Mouse (Mus musculus) erythroblast, embryonic 14.5 days (primary cell): ENCODE results near the gene Ppp2r2d.

Experiments used
- GATA1 ChIP-seq: IDR thresholded peaks from 2 replicates; pipeline ENCODE4 v1.6.1; 2012; ENCODE audit warnings: low read length, inconsistent platforms, mixed read lengths
- TAL1 ChIP-seq: IDR thresholded peaks from 3 replicates; pipeline ENCODE4 v1.6.1; 2012; ENCODE audit warnings: low read length, inconsistent platforms, mixed read lengths

DNA sequence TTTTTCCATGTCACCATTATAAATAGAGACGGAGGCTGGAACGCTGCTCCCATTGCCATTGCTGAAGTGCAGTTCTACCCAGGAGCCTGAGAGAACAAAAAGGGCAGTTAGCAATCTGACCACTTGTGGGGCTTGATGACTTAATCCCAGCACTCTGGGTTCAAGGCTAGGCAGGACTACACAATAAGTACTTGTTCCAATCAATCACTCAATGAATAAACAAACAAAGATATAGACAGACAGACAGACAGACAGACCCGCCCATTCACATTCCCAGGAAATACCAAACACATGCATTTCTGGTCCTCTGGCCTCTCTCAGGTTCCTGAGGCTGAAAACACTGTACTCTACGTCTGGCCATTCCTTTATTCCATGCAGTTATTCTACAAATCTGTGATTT lies 52.9 kb downstream of the Ppp2r2d start:
- no peak for TF ChIP-seq TAL1
- no peak for TF ChIP-seq GATA1
